Mouse (Mus musculus) splenic B cell, adult 2 months (primary cell): ENCODE results near the gene Mchr1.
A peak's percentile ranks its signal among the peaks of the same experiment; 100 is the strongest.

Experiments used
- DNase-seq: peaks from one replicate; pipeline ENCODE4 v3.0.0-alpha.2; 2011; ENCODE audit warnings: low read depth, low spot score
- H3K27me3 ChIP-seq: 2 replicates; pipeline ENCODE4 v1.6.1; 2012; ENCODE audit warnings: mild to moderate bottlenecking, low read length, moderate library complexity, mixed read lengths; ENCODE audit not compliant: control insufficient read depth, poor library complexity, insufficient read depth, severe bottlenecking
- H3K36me3 ChIP-seq: 2 replicates; pipeline ENCODE4 v1.6.1; 2012; ENCODE audit warnings: mild to moderate bottlenecking, low read length, moderate library complexity, mixed read lengths; ENCODE audit not compliant: control insufficient read depth, poor library complexity, insufficient read depth, severe bottlenecking

The Mchr1 gene

GRCm38 (mm10) chr15:81235086-81235920, at the start of gene Mchr1:
TSS of gene Mchr1 (plus strand) at chr15:81235499.
- Histone ChIP-seq H3K36me3 (no peaks in the 10 kb centered on the region), H3K27me3 (no peaks in the 10 kb centered on the region)
- peak; percentile 22 for DNase-seq

GRCm38 (mm10) chr15:81189061-81189460, 46.2 kb upstream of the Mchr1 start:
- Histone ChIP-seq H3K36me3 (no peaks in the 10 kb centered on the region), H3K27me3 (no peaks in the 10 kb centered on the region)
- DNase-seq: no peak

- H3K36me3 ChIP-seq: no peaks in the 10 kb centered on the region
- no peaks in the 10 kb centered on the region for H3K27me3 ChIP-seq
- DNase-seq: peak; percentile 34
These were observed 45.2 kb upstream of the Mchr1 start for GRCm38 (mm10) chr15:81190011-81190629.

DNA sequence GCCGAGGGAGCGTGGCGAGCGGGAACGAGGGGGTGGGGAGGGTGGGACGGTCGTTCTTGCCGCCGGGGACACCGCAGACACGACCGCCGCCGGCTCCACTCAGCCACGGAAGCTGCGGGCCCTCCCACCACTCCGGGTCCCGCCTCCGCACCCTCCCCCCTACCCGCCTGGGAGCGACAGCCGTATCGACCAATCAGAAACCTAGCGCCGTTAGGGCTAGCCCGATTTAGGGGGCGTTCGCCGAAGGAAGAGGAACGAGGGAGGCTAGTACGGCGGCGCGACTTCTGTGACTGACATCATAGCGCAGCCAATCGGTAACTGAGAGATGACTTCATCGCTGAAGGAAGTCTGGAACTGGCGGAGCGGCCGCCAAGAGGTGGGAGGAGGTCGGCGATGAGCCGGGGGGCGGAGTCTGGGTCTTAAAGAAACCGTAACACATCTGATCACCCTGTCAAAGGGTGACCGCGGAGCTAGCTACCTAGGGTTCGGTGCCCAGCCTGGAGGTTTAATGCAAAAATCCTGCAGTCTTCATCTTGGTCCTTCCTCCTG, 44.6 kb upstream of the Mchr1 start, which contains the start of gene Mrtfa:
Gene Mrtfa (minus strand): TSS at position 128 of the 549 bp plus-strand sequence.
- Histone ChIP-seq H3K27me3 (no peaks in the 10 kb centered on the region), H3K36me3 (no peaks in the 10 kb centered on the region)
- peak; percentile 100 for DNase-seq

DNA sequence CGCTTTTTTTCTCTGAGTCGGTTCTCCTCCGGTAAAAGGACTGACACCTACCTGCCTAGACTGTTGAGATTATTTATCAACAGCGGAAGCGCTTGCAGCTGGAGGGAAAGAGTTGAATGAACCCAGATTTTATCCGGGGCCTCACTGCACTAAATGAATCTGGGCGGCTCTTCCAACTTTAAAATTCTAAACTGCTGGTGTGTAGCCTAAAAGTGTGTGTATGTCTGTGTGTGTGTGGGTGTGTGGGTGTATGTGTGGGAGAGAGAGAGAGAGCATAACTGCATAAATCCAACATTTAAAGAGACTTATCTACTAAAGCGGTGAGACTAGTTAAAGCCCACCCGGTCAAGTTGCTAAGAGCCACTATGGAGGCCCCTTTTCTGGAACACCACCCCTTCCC, 44.0 kb upstream of the Mchr1 start:
- no peaks in the 10 kb centered on the region for H3K36me3 ChIP-seq
- H3K27me3 ChIP-seq: no peaks in the 10 kb centered on the region
- no peak for DNase-seq

GRCm38 (mm10) chr15:81192316-81192715, 43.0 kb upstream of the Mchr1 start:
- Histone ChIP-seq H3K36me3 (no peaks in the 10 kb centered on the region), H3K27me3 (no peaks in the 10 kb centered on the region)
- no peak for DNase-seq

DNA sequence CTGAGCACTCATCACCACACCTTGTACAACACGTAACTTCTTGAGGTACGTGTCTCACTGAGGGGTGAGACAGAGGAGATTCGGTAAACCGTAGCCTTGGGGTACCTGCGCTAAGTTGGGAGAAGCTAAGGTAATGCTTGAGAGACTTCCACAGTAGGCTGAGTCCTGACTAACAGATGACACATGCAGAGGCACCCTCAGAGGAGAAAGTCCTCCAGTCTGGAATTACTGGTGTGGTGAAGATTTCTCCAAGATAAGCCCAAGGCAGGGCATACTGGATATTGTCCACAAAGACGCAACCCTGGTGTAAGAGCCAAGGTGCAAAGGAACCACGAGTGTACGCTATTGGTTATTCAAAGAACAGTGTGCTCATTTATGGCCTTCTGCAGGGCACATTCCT, 42.4 kb upstream of the Mchr1 start:
- no peaks in the 10 kb centered on the region for H3K36me3 ChIP-seq
- DNase-seq: no peak

GRCm38 (mm10) chr15:81194791-81195190, 40.5 kb upstream of the Mchr1 start:
- no peaks in the 10 kb centered on the region for H3K27me3 ChIP-seq
- no peak for DNase-seq

More for the DNA sequence above, 42.4 kb upstream of the Mchr1 start:
- no peaks in the 10 kb centered on the region for H3K27me3 ChIP-seq

DNA sequence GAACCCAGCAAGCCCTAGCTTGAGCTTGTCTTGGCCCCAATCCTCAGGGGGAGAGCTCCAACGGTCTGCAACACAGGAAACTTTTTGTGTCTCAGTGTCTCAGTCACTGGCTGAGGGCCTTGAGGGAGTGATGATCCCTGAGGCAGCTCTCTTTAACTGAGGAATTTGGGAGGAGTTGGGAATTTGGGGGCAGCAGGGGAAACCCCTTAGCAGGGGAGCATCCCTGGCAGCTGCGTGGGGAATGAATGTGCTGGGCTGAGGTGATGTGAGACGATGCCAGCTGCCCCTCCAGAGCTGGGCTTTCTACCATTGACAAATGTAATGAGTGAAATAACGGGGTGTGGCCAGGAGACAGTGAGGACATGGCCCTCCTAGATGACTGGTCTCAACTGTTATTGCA, 39.9 kb upstream of the Mchr1 start:
- DNase-seq: peak; percentile 29
- no peaks in the 10 kb centered on the region for H3K27me3 ChIP-seq
- no peaks in the 10 kb centered on the region for H3K36me3 ChIP-seq

More at GRCm38 (mm10) chr15:81194791-81195190, 40.5 kb upstream of the Mchr1 start:
- no peaks in the 10 kb centered on the region for H3K36me3 ChIP-seq

GRCm38 (mm10) chr15:81197197-81197596, 38.1 kb upstream of the Mchr1 start:
- DNase-seq: no peak
- Histone ChIP-seq H3K27me3 (no peaks in the 10 kb centered on the region), H3K36me3 (no peaks in the 10 kb centered on the region)

DNA sequence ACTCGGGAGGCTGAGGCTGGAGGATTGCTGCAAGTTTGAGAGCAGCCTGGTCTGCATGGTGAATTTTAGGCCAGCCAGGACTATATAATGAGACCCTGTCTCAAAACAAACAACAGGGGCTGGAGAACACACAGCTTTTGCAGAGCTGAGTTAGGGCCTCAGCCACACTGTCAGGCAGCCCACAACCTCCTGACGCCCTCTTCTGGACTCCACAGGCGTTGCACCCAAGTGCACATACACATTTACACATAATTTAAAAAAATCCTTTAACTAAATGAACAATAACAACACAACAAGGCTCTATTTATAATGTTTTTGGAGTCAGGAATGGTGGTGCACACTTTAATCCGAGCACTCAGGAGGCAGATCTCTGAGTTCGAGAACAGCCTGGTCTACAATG, 36.9 kb upstream of the Mchr1 start:
- H3K36me3 ChIP-seq: no peaks in the 10 kb centered on the region
- H3K27me3 ChIP-seq: no peaks in the 10 kb centered on the region
- peak; percentile 24 for DNase-seq

DNA sequence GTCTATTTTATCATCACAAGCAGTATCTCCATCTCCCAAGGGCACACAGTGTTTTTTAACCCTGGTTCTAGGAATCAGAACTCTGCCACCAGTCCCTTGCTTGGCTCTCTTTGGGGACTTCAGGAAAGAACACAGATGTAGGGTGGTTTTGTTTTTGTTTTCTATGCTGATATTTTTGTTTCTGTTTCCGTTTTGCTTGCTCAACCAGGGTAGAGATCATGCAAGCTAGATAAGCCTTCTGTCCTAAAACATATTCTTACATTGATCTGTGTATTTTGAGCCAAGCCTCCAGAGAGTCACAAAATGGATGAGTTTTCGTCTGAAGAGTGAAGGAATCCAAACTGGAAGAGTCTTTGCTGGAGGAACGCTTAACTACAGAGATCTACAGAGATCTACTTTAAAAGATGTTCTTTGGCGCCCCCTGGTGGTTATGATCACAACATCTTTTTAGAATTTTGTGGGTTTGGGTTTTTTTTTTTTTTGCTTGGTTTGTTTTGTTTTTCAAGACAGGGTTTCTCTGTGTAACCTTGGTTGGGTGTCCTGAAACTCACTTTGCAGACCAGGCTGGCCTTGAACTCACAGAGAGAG, 35.8 kb upstream of the Mchr1 start:
- Histone ChIP-seq H3K27me3 (no peaks in the 10 kb centered on the region), H3K36me3 (no peaks in the 10 kb centered on the region)
- peak; percentile 87 for DNase-seq

- Histone ChIP-seq H3K27me3 (no peaks in the 10 kb centered on the region), H3K36me3 (no peaks in the 10 kb centered on the region)
- no peak for DNase-seq
These were observed 32.8 kb upstream of the Mchr1 start for GRCm38 (mm10) chr15:81202462-81202861.

DNA sequence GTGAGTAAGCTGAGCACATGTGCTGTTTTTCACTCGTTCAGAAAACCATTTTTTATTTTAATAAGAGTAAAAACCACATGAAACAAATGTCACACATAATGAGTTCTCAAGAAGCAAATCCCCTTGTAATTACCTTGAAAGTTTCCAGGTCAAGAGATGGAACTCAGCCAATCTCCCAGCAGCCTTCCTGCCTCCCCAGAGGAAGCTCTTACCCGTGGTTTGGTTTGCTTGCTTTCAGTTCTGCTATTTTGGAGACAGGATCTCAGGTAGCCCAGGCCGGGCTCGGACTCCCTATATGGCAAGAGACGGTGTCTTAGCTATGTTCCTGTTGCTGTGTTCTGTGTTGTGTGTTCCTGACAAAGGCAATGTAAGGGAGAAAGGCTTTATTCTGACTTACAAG, 24.8 kb upstream of the Mchr1 start:
- DNase-seq: peak; percentile 88
- no peaks in the 10 kb centered on the region for H3K36me3 ChIP-seq
- H3K27me3 ChIP-seq: no peaks in the 10 kb centered on the region

GRCm38 (mm10) chr15:81212976-81213375, 22.3 kb upstream of the Mchr1 start:
- DNase-seq: no peak
- Histone ChIP-seq H3K36me3 (no peaks in the 10 kb centered on the region), H3K27me3 (no peaks in the 10 kb centered on the region)
